ENCODE assay signal across 26 mouse cellular contexts in genomic region chr1:152039588-152039987, GRCm38 (mm10). TPM values are rescaled to one million over a fixed set of nuclear protein-coding genes. Genes with fewer than 3 reads are reported as not detected.
DNase-seq lines count a peak whose midpoint lies in the region; ATAC-seq and TF ChIP-seq lines count a peak whose summit lies in the region.
"Had no signal": no experiment of that assay in that cellular context is flagged by ENCODE, and none has a peak within 500 bp of the region (broad histone marks: within the 10 kb centered on the region; RNA-seq: fewer than 3 reads in every experiment).

No protein-coding gene starts in this region.

- no peaks in the 10 kb centered on the region for H3K36me3 ChIP-seq in midbrain, embryonic 16.5 days (ENCODE audit: control insufficient read depth, insufficient read depth, low read length)
- H3K36me3 ChIP-seq in midbrain, postnatal 0 days (ENCODE audit: insufficient read depth, low read length), result no peaks in the 10 kb centered on the region
- H3K36me3 ChIP-seq in intestine, postnatal 0 days (ENCODE audit: control insufficient read depth, insufficient read depth), result no peaks in the 10 kb centered on the region
- no peaks in the 10 kb centered on the region for H3K36me3 ChIP-seq in stomach, embryonic 16.5 days (ENCODE audit: control insufficient read depth, insufficient read depth, low read length)
- H3K36me3 ChIP-seq: heart, embryonic 15.5 days; hindbrain, embryonic 15.5 days; liver, embryonic 12.5 days; neural tube, embryonic 13.5 days had no signal

- no peaks in the 10 kb centered on the region for H3K9me3 ChIP-seq in midbrain, embryonic 16.5 days (replicated peaks; ENCODE audit: control insufficient read depth, low read length, poor library complexity, severe bottlenecking)
- H3K9me3 ChIP-seq in midbrain, postnatal 0 days (ENCODE audit: low read length), result no peaks in the 10 kb centered on the region
- no peaks in the 10 kb centered on the region for H3K9me3 ChIP-seq in intestine, postnatal 0 days (ENCODE audit: control insufficient read depth)
- H3K9me3 ChIP-seq in stomach, embryonic 16.5 days (replicated peaks; ENCODE audit: control insufficient read depth, low read length), result no peaks in the 10 kb centered on the region
- H3K9me3 ChIP-seq: heart, embryonic 15.5 days; hindbrain, embryonic 15.5 days; liver, embryonic 12.5 days; neural tube, embryonic 13.5 days had no signal

- no peak overlapping the region; the same call in 1 of the 2 replicates for H3K27ac ChIP-seq in midbrain, embryonic 16.5 days (ENCODE audit: low read length)
- no peak overlapping the region for H3K27ac ChIP-seq in midbrain, postnatal 0 days (ENCODE audit: low read depth, low read length)
- peak overlapping the region; percentile 71 for H3K27ac ChIP-seq in intestine, postnatal 0 days (ENCODE audit: low read depth, low read length)
- H3K27ac ChIP-seq in stomach, embryonic 16.5 days (ENCODE audit: low read length), result peak overlapping the region; percentile 60; the same call in 1 of the 2 replicates
- H3K27ac ChIP-seq: heart, embryonic 15.5 days; hindbrain, embryonic 15.5 days; left cerebral cortex, adult 2 months; liver, embryonic 12.5 days; neural tube, embryonic 13.5 days had no signal

- H3K27me3 ChIP-seq in midbrain, embryonic 16.5 days (ENCODE audit: control insufficient read depth, insufficient read depth, low read depth, low read length), result no peaks in the 10 kb centered on the region
- H3K27me3 ChIP-seq in midbrain, postnatal 0 days (ENCODE audit: insufficient read depth, low read length), result no peaks in the 10 kb centered on the region
- H3K27me3 ChIP-seq in intestine, postnatal 0 days (replicated peaks; ENCODE audit: control insufficient read depth, insufficient read depth, low read length), result no peaks in the 10 kb centered on the region
- H3K27me3 ChIP-seq in stomach, embryonic 16.5 days (ENCODE audit: control insufficient read depth, insufficient read depth, low read length), result no peaks in the 10 kb centered on the region
- H3K27me3 ChIP-seq: heart, embryonic 15.5 days; hindbrain, embryonic 15.5 days; liver, embryonic 12.5 days; neural tube, embryonic 13.5 days; Patski had no signal

- DNase-seq in frontal cortex, postnatal 25 days (ENCODE audit: low spot score in 2 of 2), result no peak
- no peak for DNase-seq in midbrain, postnatal 0 days (ENCODE audit: low spot score)
- DNase-seq in gastrocnemius, postnatal 4 days (ENCODE audit: low spot score in 2 of 2), result no peak
- DNase-seq in frontal cortex, postnatal 14 days (ENCODE audit: low spot score in 2 of 2), result no peak
- DNase-seq: adrenal gland, adult 2 months; cerebellum, adult 2 months; gastrocnemius, postnatal 36 days; kidney, adult 18-20 months; kidney, postnatal 4 days; layer of hippocampus, adult 9-11 months; lung, adult 18-20 months; midbrain, embryonic 14.5 days; retina, postnatal 1 day; right cerebral cortex, postnatal 4 days had no signal

- no peak overlapping the region for H3K4me2 ChIP-seq in midbrain, embryonic 16.5 days (ENCODE audit: low read length)
- H3K4me2 ChIP-seq in midbrain, postnatal 0 days (ENCODE audit: low read depth, low read length, poor library complexity, severe bottlenecking), result no peak overlapping the region
- H3K4me2 ChIP-seq in intestine, postnatal 0 days (replicated peaks; ENCODE audit: low read depth), result no peak overlapping the region
- no peak overlapping the region for H3K4me2 ChIP-seq in stomach, embryonic 16.5 days (ENCODE audit: low read depth, low read length)
- H3K4me2 ChIP-seq: heart, embryonic 15.5 days; hindbrain, embryonic 15.5 days; liver, embryonic 12.5 days; neural tube, embryonic 13.5 days had no signal

- H3K9ac ChIP-seq in midbrain, embryonic 16.5 days (ENCODE audit: low read depth, low read length), result no peak overlapping the region
- H3K9ac ChIP-seq in midbrain, postnatal 0 days (replicated peaks; ENCODE audit: low read length, poor library complexity, severe bottlenecking), result no peak overlapping the region
- H3K9ac ChIP-seq in intestine, postnatal 0 days (ENCODE audit: low read depth, low read length), result 0 out of 2 replicates have a peak overlapping the region, but pooled peaks have one; percentile 17
- no peak overlapping the region for H3K9ac ChIP-seq in stomach, embryonic 16.5 days (ENCODE audit: low read length)
- H3K9ac ChIP-seq: heart, embryonic 15.5 days; hindbrain, embryonic 15.5 days; liver, embryonic 12.5 days; neural tube, embryonic 13.5 days had no signal

- WGBS in midbrain, embryonic 16.5 days, result 80% methylated on average over 8 of the region's 8 CpGs
- WGBS in midbrain, postnatal 0 days, result 76% methylated on average over 8 of the region's 8 CpGs
- WGBS in intestine, postnatal 0 days, result 29% methylated on average over 8 of the region's 8 CpGs
- 60% methylated on average over 8 of the region's 8 CpGs for WGBS in stomach, embryonic 16.5 days

- H3K4me3 ChIP-seq in midbrain, embryonic 16.5 days (ENCODE audit: low read depth, low read length), result no peak overlapping the region
- no peak overlapping the region for H3K4me3 ChIP-seq in midbrain, postnatal 0 days (ENCODE audit: low read depth, low read length)
- H3K4me3 ChIP-seq in intestine, postnatal 0 days (ENCODE audit: low read depth, low read length), result no peak overlapping the region
- H3K4me3 ChIP-seq in stomach, embryonic 16.5 days (replicated peaks; ENCODE audit: low read length), result no peak overlapping the region
- H3K4me3 ChIP-seq: heart, embryonic 15.5 days; hindbrain, embryonic 15.5 days; left cerebral cortex, adult 2 months; liver, embryonic 12.5 days; myocyte; neural tube, embryonic 13.5 days had no signal

- peak; percentile 69 for ATAC-seq in frontal cortex, adult (ENCODE audit: low TSS enrichment)
- peak; percentile 34; the same call in 1 of the 2 replicates for ATAC-seq in midbrain, embryonic 16.5 days
- ATAC-seq in midbrain, postnatal 0 days (ENCODE audit: low FRiP score), result no peak
- ATAC-seq in intestine, postnatal 0 days, result peak; percentile 68
- peak; percentile 57; the same call in 1 of the 2 replicates for ATAC-seq in stomach, embryonic 16.5 days (ENCODE audit: insufficient read depth, low FRiP score)
- ATAC-seq: forebrain, embryonic 14.5 days; liver, embryonic 12.5 days; Patski had no signal

- no peak for TF ChIP-seq CTCF in midbrain, postnatal 0 days (IDR thresholded peaks at IDR 0.05)
- no peak for TF ChIP-seq CTCF in intestine, postnatal 0 days (IDR thresholded peaks at IDR 0.05; ENCODE audit: low read depth)

- H3K4me1 ChIP-seq in midbrain, embryonic 16.5 days (ENCODE audit: control insufficient read depth, insufficient read depth, low read length), result peaks cover 20% of the 10 kb centered on the region
- H3K4me1 ChIP-seq in midbrain, postnatal 0 days (ENCODE audit: insufficient read depth, low read length), result peaks cover 3% of the 10 kb centered on the region; the same call in 1 of the 2 replicates
- H3K4me1 ChIP-seq in intestine, postnatal 0 days (replicated peaks; ENCODE audit: control insufficient read depth, insufficient read depth, low read length), result peaks cover 29% of the 10 kb centered on the region
- peaks cover 32% of the 10 kb centered on the region for H3K4me1 ChIP-seq in stomach, embryonic 16.5 days (ENCODE audit: control insufficient read depth, insufficient read depth, low read length)

RNA-seq across cellular contexts. Expression of gene 1700025G04Rik, which starts 50.3 kb away (rescaled TPM):
- polyA plus RNA-seq in midbrain, embryonic 16.5 days (2015; fragmentation: Nextera tagmentation; extraction: Ambion mirVana), result 27.3 and 28.5 TPM in 2 replicates
- total RNA-seq in midbrain, postnatal 0 days (2014; rRNA removed), result 24.0 and 34.2 TPM in 2 replicates
- 20.4 and 22.6 TPM in 2 replicates for polyA plus RNA-seq in midbrain, postnatal 0 days (2015; fragmentation: Nextera tagmentation; extraction: Ambion mirVana)
- 25.6 and 25.8 TPM in 2 replicates for polyA plus RNA-seq in intestine, postnatal 0 days (2015; fragmentation: Nextera tagmentation; extraction: Ambion mirVana)
- polyA plus RNA-seq in stomach, embryonic 16.5 days (2015; fragmentation: Nextera tagmentation; extraction: Ambion mirVana), result 16.1 and 17.3 TPM in 2 replicates
- total RNA-seq in gastrocnemius, postnatal 4 days (2021), result 10 to 100 TPM; 68.5 to 84.0 TPM

Comparison
In these comparisons a context has a peak if more than half of its experiments do, and no peak if none do; other contexts are left out.
1. H3K27ac ChIP-seq: peak in intestine, postnatal 0 days (single experiment) and stomach, embryonic 16.5 days (single experiment); none in midbrain, embryonic 16.5 days (single experiment) and midbrain, postnatal 0 days (single experiment).